Mouse (Mus musculus): ENCODE data around the gene Prkca.

Gene Prkca

DNA sequence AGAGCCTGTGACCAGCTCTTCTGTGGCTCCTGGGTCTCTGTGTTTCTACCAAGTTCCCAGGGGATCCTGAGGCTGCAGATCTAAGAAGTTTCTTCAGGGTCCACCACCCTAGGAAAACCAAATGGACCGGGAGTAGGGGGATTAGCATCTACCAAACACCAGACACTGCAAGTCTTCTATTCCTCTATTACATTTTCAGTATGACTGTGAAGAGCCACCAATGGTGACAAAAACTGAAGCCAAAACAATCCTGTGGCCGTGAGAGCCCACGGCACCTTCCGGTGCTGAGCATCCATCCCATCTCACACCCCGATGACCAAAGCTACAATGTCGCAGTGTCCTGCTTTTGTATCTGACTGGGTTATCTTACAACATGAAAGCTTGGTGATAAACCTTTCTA, 172.5 kb downstream of the Prkca start:
- CTCF ChIA-PET = no interaction called here

DNA sequence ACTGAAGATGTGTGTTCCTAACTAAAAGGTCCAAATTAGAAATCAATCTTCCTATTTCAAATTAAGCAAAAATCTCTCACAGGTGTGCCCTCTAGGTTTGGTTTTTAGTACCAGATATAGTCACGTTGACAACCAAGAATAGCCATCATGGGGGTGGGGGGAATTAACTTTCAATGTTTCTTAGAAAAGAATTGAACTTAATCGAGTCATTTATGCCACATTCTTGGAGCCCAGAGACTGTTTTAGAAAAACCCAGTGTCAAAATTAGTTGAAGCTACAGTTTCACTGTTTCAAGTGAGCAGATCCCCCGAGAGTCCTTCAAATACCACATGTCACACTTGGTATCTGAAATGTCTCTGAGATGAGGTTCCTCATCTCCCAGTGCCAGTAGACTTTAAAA, 173.6 kb downstream of the Prkca start:
- CTCF ChIA-PET = no interaction called here

DNA sequence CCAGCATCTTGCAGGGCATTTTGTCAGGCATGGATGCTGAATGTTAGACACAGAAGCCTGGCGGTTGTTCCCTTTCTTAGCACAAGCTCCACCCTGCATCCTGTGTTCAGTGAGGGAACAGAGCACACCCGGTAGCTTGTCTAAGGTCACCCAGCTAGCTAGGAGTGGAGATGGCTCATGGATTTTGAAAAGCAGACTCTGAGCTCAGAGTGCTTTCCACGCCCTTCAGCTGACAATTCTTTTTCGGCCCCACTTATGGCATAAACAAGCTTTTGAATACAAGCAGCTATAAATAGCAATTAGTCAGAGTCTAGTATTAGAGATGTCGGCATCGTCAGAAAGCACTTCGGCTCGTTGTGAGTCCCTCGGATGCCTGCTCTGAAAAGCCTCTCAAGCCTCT, 178.0 kb downstream of the Prkca start:
- CTCF ChIA-PET = no interaction called here

DNA sequence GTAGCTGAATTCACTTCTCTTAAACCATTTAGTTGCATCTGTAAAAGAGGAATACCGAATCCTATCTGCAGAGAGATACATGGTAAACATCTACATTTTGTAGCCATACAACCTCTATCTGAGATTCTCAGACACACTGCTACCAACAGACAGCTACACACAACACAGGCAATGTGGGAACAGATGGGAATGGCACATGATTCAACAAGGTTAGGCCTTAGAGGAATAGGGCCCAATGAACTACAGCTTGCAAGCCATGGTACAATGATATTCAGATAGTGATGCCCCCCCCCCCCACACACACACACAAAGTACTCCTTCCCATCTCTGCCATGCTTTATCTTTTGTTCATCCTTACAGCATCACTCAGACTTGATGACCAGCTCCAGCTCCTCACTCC, 181.1 kb downstream of the Prkca start:
- CTCF ChIA-PET = interaction anchor here (0.6 to 0.7 kb wide), 2 partner anchors 23 to 720 kb away, joined by 4 read pairs; no protein-coding TSS in a partner anchor

DNA sequence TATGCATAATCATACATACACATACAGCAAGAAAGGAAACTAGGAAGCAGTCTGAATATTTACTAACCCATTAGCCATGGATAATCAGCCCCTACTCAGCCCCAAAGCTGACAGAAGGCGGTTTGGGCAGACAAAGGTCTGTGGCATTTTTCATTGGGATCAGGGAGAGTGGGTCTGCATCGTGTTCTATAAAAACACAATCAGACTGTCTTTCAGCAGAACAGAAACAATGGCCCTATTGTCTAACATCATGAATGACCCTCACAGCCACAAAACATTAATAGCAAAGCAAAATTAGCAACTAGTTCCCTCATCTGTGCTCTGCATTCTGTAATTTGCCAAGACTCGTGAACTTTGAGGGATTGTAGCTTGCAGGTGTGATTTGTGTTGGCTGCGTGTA, 181.6 kb downstream of the Prkca start:
- CTCF ChIA-PET = interaction anchor here (0.6 to 0.7 kb wide), 3 partner anchors 22 to 721 kb away, joined by 3 to 4 read pairs (median 4); no protein-coding TSS in a partner anchor

DNA sequence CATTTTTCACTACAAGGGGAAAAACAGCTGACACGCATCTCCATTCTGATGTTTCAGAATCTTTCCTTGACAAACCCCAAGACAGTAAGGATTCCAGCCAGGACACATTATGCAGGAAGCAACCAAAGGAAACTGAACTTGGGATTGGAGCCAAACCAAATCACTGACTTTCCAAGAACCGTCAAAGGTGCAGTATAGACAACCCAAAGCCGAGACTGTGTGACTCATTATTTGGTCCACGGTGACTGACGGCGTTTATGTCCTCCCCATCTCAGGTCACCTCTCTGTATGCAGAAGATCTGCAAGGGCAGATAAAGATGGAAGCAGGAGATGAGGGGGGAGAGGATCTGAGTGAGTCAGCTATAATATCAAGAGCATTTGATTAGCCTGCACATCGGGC, 183.7 kb downstream of the Prkca start:
- CTCF ChIA-PET = no interaction called here

DNA sequence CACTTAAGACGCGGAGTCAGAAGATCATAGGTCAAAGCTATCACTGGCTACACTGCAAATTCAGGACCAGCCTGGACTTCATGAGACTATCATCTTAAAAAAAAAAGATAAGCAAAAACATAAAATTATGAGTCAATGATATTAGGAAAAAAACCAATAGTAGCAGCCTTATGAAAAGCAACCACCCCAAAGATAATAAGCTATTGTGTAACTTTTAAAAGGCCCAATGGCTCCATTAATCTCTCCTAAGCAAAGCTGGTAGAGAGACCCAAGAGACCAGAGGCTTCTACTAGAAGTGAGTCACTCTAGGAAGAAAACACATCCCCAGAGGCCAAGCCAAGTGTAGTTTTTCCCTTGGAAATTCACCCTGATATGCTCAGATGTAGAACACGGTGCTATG, 185.7 kb downstream of the Prkca start:
- CTCF ChIA-PET = interaction anchor here (0.7 kb wide), 1 partner anchor 120 kb away, joined by 3 read pairs; no protein-coding TSS in a partner anchor

DNA sequence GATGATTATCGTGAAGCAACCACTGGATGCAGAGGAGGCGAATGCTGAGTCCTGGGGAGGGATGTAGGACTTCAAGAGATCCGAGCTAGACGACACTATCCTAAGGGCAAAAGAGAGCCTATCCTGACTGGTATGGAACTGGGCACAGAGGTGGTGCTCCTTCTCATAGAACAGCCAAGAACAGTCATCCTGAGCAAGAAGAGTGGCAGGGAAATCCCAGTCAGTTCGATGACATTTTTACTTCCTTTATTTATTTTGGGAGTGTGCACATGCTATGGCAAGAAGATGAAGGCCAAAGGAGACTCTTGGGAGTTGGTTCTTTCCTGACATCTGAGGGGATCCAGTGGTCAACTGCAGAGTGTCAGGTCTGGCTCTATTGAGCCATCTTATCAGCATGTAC, 186.7 kb downstream of the Prkca start:
- CTCF ChIA-PET = no interaction called here

DNA sequence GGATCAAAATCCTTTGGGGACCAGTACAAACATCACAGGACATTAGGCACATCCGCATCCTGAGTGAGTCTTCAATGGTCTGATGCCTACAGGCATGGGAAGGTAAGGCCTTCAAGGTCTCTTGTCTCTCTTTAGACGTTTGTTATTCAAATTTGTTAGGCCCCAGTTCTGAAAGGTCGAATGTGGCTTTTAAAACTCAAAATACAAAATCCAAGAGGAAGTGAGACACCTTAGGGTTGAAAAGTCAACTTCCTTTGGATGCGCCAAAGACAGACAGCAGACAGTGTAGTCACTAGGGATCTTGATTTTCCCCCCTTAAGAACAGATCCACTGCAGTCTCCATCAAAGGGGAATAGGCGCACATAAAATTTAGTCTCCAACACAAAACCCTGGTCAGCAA, 187.6 kb downstream of the Prkca start:
- CTCF ChIA-PET = no interaction called here

DNA sequence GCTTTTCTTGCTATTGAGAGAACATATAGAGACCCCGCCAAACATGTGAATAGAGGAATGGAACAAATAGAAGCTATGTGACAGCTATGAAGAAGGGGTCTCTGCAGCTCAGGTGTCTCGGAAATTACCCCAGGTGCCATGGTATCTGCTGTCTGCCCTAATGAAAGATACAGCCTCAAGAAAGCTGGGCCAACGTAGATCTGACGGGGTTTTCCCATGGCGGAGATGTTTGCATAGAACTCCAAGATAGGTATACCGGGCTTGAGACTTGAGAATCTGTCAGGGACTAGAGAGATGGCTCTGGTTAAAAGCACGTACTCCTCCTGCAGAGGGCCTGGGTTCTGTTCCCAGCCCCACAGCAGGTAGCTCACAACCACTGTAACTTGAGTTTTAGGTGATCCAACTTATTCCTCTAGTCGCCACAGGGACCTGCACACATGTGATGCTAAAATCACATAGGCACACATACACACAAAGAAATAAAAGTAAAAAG, 188.6 kb downstream of the Prkca start:
- CTCF ChIA-PET = no interaction called here

DNA sequence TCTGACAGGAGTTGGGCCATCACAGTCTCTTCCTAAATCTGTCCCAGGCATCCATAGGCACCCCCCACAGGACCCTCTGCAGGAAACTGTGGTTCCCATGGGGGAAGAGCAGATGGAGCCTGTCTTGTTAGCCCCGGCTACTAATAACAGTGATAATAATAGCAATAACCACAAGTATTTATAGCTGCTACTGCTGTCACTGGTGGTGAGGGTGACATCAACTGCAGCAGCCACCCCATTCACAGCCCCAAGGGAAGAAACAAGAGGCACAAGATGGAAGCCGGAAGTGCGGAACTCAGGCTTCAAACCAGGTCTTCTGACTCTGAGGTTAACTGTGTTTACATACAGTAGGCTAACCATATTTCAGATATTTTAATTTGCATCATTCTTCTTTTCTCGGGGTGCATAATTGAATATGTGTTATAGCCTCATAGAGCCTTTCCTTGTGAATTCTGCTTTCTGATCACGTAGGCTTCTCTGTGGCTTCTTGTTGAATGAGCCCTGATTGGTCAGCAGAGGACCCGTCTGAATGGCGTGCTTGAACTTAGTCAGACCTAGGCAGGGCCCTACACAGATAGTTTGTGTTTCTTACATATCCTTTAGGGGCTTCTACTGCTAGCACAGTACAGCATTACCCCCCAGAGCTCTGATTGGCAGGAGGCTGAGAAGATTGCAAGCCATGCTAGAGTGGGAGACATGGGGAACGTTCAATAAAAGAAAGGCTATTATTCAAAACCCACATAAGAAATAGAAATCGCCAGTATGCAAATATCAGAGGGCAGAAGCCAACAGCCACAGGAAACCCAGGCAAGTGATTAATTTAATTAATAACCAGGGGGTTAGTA, 189.5 kb downstream of the Prkca start:
- CTCF ChIA-PET = interaction anchor here (0.6 to 1.0 kb wide), 2 partner anchors 27 to 63 kb away, joined by 4 to 8 read pairs; no protein-coding TSS in a partner anchor

DNA sequence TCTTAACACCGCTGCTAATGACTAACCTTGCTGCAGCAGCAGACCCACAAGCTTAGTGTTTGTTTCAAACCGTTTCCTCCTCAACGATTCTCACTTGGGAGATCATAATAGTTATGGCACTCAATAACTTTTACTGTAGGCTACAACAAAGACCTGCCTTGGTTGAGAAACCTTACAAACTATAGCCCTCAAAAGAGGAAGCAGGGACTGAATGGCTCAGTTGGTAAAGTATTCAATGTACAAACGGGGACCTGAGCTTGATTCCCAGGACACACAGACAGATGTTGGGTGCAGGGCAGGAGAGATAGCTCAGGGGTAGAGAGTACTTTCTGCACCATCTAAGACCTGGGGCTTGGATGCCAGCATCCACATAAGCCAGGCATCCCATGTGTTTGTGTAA, 191.1 kb downstream of the Prkca start:
- CTCF ChIA-PET = interaction anchor here (0.9 kb wide), 1 partner anchor 12 kb away, joined by 6 read pairs; no protein-coding TSS in a partner anchor

DNA sequence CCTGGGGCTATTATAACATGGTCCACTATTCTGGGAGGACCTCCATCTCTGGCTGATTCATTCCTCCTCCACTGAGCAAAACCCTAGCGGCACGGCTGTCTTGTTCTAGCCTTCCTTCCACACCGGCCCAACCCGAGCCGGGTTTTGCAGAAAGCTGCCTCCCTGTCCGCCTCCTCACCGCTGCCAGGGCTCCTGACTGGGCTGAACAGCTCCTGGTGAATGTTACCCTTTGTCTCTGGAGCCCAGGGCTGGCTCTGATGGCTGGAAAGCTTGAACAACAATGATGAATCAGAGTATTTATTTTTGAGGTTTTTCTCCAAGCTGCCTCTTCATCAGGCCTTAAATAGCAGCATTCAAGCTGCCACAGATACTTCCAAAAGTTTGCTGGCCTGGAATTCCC, 193.3 kb downstream of the Prkca start:
- CTCF ChIA-PET = interaction anchor here (0.6 kb wide), 2 partner anchors 65 to 242 kb away, joined by 3 to 7 read pairs; no protein-coding TSS in a partner anchor

DNA sequence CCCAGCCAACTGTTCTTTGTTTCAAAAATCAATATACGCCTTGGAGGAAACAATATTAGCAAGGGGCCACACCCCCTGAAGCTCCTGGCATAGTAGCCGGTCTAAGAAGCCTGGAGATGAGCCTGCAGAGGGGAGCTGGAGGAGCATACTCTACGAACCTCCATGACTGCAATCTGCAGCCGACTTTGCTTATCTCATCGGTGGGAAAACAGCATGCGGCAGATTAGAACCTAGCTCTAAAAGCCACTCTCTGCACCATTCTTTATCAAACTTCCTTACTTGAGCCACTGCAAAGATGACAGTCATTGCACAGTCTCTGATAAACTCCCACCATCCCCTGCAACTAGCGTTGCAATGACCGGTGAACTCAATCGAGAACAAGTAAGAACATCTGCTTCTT, 194.5 kb downstream of the Prkca start:
- CTCF ChIA-PET = no interaction called here

DNA sequence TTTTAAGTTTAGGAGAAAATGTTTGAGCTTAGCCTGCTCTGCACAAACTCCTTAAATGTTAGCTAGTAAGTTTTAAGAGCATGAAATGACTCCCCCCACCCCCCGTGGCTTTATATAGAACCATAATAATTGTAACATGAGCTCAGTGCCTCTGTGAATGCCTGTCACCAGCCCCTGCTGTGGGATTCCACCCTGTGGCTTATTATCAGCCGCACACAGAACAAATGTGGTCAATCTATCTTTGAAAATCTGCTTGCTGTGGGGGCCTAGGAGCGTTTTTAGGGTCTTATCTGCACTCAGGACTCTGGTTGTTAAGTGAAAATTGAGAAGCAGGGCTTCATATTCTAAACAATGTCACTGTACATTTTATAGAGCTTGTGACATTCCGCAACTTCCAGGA, 195.2 kb downstream of the Prkca start:
- CTCF ChIA-PET = no interaction called here

DNA sequence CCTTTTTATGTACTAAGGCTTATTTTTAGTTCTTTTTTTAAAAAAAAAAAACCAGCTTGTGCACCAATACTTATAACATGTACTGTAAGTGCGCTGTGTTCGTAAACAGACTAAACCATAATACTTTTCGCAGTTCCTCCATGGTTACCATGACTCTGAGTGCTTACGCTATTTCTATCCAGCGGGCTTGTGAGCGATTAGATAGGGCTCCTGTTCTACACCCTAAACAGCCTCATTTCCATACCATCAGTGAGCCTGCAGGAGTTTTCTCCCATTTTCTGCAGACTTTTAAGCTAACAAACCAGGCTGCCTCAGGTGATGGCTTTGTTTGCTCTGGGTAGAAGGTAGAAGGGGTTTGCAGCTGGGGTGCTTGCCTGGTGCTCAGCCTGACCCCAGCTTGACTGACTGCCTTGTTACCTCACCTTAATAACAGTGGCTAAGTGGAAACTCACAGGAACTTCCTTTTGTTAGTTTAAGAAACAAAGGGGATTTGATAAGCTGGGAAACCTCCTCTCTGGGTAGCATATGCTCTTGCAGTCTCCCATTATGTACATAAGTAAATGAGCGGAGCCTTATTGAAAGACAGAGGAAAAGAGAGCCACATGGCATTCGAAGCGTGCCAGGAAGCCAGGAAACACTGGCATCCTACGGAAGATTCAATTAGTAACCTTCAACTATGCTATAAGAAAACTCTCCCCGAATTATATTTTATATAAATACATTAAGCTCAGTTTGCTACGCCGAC, 197.8 kb downstream of the Prkca start:
- CTCF ChIA-PET = interaction anchor here (0.7 kb wide), 1 partner anchor 62 kb away, joined by 7 read pairs; no protein-coding TSS in a partner anchor

DNA sequence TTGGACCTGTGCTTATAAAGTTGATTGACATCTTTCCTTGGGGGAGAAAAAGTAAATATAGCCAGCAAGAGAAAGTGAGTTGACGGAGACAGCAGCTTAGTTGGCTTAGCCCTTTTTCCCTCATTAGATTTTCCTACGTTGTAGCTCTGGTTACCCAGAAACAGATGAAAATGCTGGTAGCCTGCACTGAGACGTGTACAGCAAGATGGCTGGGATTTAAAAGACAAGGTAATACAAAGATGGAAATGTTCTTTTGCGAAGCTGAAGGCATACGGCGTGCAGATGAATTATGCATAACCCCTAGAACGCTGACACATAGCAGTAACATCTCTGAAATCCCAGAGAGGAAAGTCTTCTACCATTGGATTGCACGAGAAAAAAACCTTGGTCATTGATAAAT, 198.6 kb downstream of the Prkca start:
- CTCF ChIA-PET = no interaction called here

DNA sequence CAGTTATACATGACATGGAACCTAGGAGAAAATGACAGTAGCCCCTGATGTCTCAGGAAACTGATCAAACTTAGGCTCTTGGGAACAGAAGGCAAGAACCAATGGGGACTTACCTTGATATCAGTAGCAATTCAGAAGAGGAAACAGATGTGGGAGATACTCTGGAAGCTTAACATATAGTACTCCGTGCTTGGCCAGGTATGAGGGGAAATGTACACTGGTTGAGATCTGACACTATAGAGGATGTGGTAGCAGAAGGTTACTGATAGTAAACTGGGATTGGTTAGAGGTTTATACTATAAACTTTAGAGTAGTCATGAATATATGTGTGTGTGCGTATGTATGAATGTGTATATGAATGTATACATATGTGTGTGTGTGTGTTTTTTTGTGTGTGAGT, 200.0 kb downstream of the Prkca start:
- CTCF ChIA-PET = no interaction called here

DNA sequence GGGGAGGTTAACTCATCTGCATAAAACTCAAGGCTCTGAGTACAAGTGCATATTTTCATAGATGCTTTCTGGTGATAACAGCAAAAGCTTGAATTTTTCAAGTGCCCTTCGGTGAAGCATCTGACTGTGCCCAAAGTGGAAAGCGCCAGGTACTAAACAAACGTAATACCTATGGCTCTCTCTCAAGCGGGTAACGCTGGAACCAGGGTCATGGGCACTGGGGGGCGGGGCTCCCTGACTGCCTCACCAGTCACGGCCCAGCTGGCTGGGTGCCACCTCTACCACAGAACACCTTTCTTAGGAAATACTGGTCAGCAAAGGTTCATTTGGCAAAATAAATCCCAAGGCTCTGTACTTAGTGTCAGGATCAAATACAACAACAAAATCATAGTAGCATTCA, 203.7 kb downstream of the Prkca start:
- CTCF ChIA-PET = interaction anchor here (0.6 to 1.2 kb wide), 3 partner anchors 12 to 176 kb away, joined by 3 to 6 read pairs (median 4); no protein-coding TSS in a partner anchor

DNA sequence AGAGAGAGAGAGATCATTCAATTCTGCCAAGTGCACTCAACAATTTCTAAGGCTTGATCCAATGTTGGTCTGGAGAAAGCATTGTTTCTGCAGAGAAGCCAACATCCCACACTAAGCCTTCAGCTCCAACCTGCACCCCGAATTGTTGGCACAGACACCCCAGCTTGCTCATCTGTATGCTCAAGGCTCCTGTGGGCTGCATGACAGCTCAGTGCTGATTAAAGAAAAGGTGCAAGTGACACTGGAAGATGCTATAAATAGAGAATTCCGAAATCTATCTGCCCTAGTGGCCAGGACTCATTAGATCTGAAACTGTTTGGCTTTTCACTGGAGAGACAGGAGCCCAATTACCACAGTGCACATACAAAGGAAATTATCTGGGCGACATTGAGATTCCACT, 207.4 kb downstream of the Prkca start:
- CTCF ChIA-PET = no interaction called here

DNA sequence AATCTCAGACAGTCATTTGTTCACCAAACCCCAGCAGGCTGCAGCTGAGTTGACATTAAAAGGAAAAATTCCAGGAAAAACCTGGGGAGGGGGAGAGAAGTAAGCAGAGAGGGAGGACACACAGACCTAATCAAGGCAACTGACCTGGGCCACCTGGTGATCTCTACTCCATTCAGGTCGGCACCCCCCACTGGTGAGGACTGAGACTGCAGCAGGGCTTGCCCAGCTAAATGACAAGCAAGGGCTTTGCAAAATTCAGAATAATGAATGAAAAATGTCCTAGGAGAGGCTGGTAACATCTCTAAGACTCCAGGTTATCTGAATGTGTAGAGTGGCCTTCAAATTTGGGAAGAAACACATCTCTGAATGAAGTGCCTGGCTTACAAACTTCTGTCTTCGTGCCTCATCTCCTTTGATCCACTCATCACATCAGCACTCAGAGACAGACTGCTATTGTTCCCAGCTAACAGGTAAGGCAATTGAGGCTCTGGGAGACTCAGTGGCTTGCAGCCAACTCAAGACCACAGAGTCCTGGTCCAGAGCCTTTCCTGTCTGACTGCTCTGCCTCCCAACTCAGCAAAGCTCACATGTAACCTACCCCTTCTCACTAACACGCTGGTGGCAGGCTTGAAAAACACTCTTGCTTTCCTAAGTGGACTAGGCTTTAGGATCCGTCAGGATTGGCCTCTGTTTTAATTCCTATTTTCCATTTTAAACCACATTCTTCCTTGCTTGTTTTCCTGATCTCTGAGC, 208.1 kb downstream of the Prkca start:
- CTCF ChIA-PET = no interaction called here

DNA sequence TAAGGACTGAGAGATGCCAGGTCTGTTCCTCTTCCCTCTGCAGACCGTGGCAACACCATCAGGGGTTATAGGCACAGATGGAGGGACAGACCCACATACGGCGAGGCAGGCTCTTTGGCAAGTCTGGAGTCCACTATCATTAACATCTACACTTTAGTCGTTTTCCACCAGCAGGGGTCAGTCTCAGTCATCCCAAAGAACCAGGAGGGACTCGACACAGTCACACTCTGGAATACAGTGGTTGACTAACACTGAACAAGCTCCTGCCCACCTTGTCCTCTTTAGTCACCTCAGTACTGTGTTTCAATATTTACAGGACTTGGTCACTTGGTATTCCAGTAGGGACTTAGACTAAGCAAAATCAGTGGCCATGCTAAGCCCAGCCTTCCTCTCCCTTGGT, 215.1 kb downstream of the Prkca start:
- CTCF ChIA-PET = no interaction called here

Measured in spleen, embryonic (tissue).